Mouse (Mus musculus): ENCODE results near the gene Kat14. TPM values are rescaled to one million over a fixed set of nuclear protein-coding genes. Genes with fewer than 3 reads are reported as not detected.

The Kat14 gene
- total and polyA plus RNA-seq, 3 experiments, result 25.9 to 52.9 TPM; not detected in 1

DNA sequence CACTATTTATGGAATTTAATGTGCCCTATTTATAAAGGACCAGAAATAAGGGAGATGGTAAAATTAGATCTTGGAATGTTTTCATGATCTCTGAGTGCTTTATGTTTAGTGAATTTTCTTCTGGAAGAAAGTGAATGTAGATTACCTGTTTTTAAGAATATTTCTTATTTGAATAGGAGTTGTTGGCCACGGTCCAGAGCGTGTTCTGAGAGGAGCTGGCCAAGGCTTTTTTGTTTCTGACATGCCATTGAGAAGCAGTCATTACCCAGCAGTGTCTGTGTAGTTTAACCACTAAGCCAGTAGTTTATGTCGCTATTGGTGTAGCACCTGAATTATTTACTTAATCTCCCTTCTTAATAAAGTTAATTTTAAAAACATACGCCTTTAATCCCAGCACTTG, 13.0 kb downstream of the Kat14 start:
- no peaks in the 10 kb centered on the region for H3K79me2 ChIP-seq (ENCODE audit: control insufficient read depth, insufficient read depth, low read length, poor library complexity)
- TF ChIP-seq NELFE (IDR thresholded peaks at IDR 0.05; ENCODE audit: low read depth, low read length), result no peak
- TF ChIP-seq UBTF (IDR thresholded peaks at IDR 0.05; ENCODE audit: borderline replicate concordance, insufficient read depth, low read depth, low read length), result no peak
- no peak for TF ChIP-seq NRF1 (IDR thresholded peaks at IDR 0.05; ENCODE audit: insufficient read depth, low read depth, low read length, poor library complexity, severe bottlenecking)
- no peak for TF ChIP-seq ETS1 (IDR thresholded peaks at IDR 0.05; ENCODE audit: low read depth, low read length)
- no peak for TF ChIP-seq HCFC1 (IDR thresholded peaks at IDR 0.05; ENCODE audit: low read depth, low read length)
- no peak for TF ChIP-seq USF1 (IDR thresholded peaks at IDR 0.05; ENCODE audit: low read depth, low read length)
- TF ChIP-seq ZC3H11A (IDR thresholded peaks at IDR 0.05; ENCODE audit: low read depth, low read length), result no peak
- TF ChIP-seq MXI1 (IDR thresholded peaks at IDR 0.05; ENCODE audit: low read depth, low read length), result no peak
- no peak overlapping the region for H3K9ac ChIP-seq (ENCODE audit: control insufficient read depth, low read depth, low read length, poor library complexity, severe bottlenecking)
- no peak overlapping the region for H3K27ac ChIP-seq (ENCODE audit: control insufficient read depth, low read depth, low read length)
- no peak overlapping the region for H3K4me3 ChIP-seq (ENCODE audit: control insufficient read depth in 1 of 2, insufficient read depth in 1 of 2, low read depth in 2 of 2, low read length in 2 of 2)
- no peaks in the 10 kb centered on the region for H3K9me3 ChIP-seq (replicated peaks; ENCODE audit: insufficient read depth, low read length)
- H3K27me3 ChIP-seq (ENCODE audit: control insufficient read depth in 1 of 2, insufficient read depth in 2 of 2, low read length in 2 of 2), result no peaks in the 10 kb centered on the region
- no peak for DNase-seq (ENCODE audit: low read depth, low spot score)
- peaks cover 3 to 31% of the 10 kb centered on the region in 2 experiments; a peak in 3 of 4 replicates for H3K36me3 ChIP-seq (ENCODE audit: control insufficient read depth in 1 of 2, insufficient read depth in 2 of 2, low read length in 2 of 2)
- no peaks in the 10 kb centered on the region; a peak in 1 of 4 replicates for H3K4me1 ChIP-seq (ENCODE audit: control insufficient read depth in 1 of 2, insufficient read depth in 2 of 2, low read length in 2 of 2)

DNA sequence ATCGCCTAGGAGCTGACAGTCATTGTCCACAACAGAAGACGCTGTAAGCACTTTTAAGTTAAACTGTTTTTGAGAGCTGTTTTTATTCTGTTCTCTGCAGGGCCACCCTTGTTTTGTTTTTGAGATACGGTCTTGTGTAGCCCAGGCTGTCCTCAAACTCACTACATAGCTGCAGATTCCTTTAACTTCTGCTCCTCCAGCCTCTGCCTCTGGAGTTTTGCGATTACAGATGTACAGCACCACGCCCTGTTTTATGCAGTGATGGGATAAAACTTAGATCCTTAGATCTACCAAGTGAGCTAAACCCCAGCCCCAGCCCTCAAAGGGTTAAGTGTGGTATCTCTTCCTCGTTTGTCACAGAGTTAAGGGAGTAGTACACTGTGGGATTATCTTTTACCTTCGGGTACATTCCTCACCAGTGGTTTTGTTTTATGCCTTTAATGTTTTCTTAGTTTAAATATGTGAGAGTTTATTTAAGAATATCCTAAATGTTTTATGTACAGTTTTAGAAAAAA, 13.9 kb downstream of the Kat14 start:
- no peak overlapping the region for H3K4me3 ChIP-seq (ENCODE audit: control insufficient read depth in 1 of 2, insufficient read depth in 1 of 2, low read depth in 2 of 2, low read length in 2 of 2)
- H3K79me2 ChIP-seq (ENCODE audit: control insufficient read depth, insufficient read depth, low read length, poor library complexity), result no peaks in the 10 kb centered on the region
- DNase-seq (ENCODE audit: low read depth, low spot score), result no peak
- no peak for TF ChIP-seq CHD2 (IDR thresholded peaks at IDR 0.05; ENCODE audit: low read length)
- no peak for TF ChIP-seq TBP (IDR thresholded peaks at IDR 0.05; ENCODE audit: low read depth, low read length)
- no peak for TF ChIP-seq SIN3A (IDR thresholded peaks at IDR 0.05; ENCODE audit: low read length)
- no peak for TF ChIP-seq ZC3H11A (IDR thresholded peaks at IDR 0.05; ENCODE audit: low read depth, low read length)
- no peak for TF ChIP-seq ZNF384 (IDR thresholded peaks at IDR 0.05; ENCODE audit: low read depth, low read length)
- TF ChIP-seq POLR2A (IDR thresholded peaks at IDR 0.05; ENCODE audit: control insufficient read depth in 1 of 2, insufficient read depth in 1 of 2, low read depth in 1 of 2, low read length in 2 of 2, poor library complexity in 1 of 2), result no peak
- no peak for TF ChIP-seq TCF12 (IDR thresholded peaks at IDR 0.05; ENCODE audit: low read depth, low read length)
- no peak for TF ChIP-seq E2F4 (IDR thresholded peaks at IDR 0.05; ENCODE audit: borderline replicate concordance, low read depth, low read length)
- TF ChIP-seq BHLHE40 (IDR thresholded peaks at IDR 0.05; ENCODE audit: borderline replicate concordance, low read depth, low read length), result no peak
- no peak for TF ChIP-seq CHD1 (IDR thresholded peaks at IDR 0.05; ENCODE audit: low read depth, low read length)
- no peak for TF ChIP-seq MAZ (IDR thresholded peaks at IDR 0.05; ENCODE audit: low read depth, low read length)
- no peak for TF ChIP-seq MXI1 (IDR thresholded peaks at IDR 0.05; ENCODE audit: low read depth, low read length)
- TF ChIP-seq ZKSCAN1 (IDR thresholded peaks at IDR 0.05; ENCODE audit: low read depth, low read length), result no peak
- no peak for TF ChIP-seq MYB (IDR thresholded peaks at IDR 0.05; ENCODE audit: low read depth, low read length)
- TF ChIP-seq NELFE (IDR thresholded peaks at IDR 0.05; ENCODE audit: low read depth, low read length), result no peak
- no peak for TF ChIP-seq CTCF (IDR thresholded peaks at IDR 0.05 in 2 of 3, conservative IDR thresholded peaks at IDR 0.05 in 1 of 3; ENCODE audit: control insufficient read depth in 1 of 3, insufficient read depth in 1 of 3, low read depth in 2 of 3, low read length in 3 of 3, poor library complexity in 1 of 3, severe bottlenecking in 1 of 3)
- TF ChIP-seq KAT2A (conservative IDR thresholded peaks at IDR 0.05; ENCODE audit: low read depth, low read length), result no peak
- TF ChIP-seq POLR2AphosphoS2 (IDR thresholded peaks at IDR 0.05; ENCODE audit: low read length), result no peak
- TF ChIP-seq HCFC1 (IDR thresholded peaks at IDR 0.05; ENCODE audit: low read depth, low read length), result no peak
- no peak overlapping the region for H3K9ac ChIP-seq (ENCODE audit: control insufficient read depth, low read depth, low read length, poor library complexity, severe bottlenecking)
- H3K9me3 ChIP-seq (replicated peaks; ENCODE audit: insufficient read depth, low read length), result no peaks in the 10 kb centered on the region
- H3K27me3 ChIP-seq (ENCODE audit: control insufficient read depth in 1 of 2, insufficient read depth in 2 of 2, low read length in 2 of 2), result no peaks in the 10 kb centered on the region
- H3K27ac ChIP-seq (ENCODE audit: control insufficient read depth, low read depth, low read length), result no peak overlapping the region
- H3K36me3 ChIP-seq (ENCODE audit: control insufficient read depth in 1 of 2, insufficient read depth in 2 of 2, low read length in 2 of 2), result peaks cover 3 to 26% of the 10 kb centered on the region in 2 experiments; a peak in 3 of 4 replicates
- no peaks in the 10 kb centered on the region; a peak in 1 of 4 replicates for H3K4me1 ChIP-seq (ENCODE audit: control insufficient read depth in 1 of 2, insufficient read depth in 2 of 2, low read length in 2 of 2)
